Mouse (Mus musculus): ENCODE results near the gene Srp14. TPM values are rescaled to one million over a fixed set of nuclear protein-coding genes. Genes with fewer than 3 reads are reported as not detected.
A peak's percentile ranks its signal among the peaks of the same experiment; 100 is the strongest.

The Srp14 gene
- total and polyA plus RNA-seq, 2 experiments from 2014 or later = 180 to 357 TPM

DNA sequence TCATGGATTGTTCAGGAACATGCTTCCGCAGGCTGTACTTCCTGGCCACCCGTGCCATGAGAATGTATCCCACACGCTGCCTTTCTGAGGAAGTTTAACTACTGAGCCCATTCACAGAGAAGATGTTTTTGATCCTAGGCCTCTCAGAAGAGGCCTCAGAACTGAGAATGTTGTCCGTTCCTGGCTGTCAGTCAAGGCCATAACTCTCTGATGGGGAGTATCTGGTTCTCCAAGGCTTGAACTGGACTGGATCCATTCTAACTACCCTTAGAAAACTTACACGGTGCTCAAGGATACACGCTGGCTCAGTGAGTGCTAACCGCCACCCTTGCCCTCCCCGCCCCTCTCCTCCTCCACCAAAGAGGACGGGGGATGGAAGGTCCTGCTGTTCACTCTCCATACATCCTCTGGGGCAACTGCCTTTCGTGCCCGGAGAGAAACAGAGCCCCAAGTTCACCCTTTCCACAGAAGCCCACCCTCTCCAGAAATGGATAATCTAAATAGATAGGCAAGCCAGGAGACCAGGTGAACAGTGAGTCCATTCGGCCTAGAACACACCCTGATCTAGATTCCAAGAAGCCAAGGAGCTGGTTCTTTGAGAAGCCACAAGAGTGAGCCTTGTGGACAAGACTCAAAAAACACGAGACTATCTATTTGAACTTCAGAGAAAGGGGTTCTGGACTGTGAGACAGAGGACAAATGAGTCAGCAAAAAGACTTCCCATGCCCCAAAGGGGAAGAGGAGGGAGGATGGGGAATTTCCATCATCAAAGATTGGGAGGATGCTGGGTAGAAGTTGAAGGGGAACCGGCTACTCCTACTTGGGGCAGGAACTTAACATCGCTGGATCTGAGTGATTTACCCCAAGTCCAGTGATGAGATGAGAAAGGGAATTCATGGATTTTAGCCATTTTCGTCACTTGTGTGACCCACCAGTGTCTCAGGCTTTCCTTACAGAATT is 33.2 kb upstream of the Srp14 start:
- TF ChIP-seq CTCF (IDR thresholded peaks at IDR 0.05; ENCODE audit: low read depth) = no peak
- DNase-seq = no peak
- H3K9ac ChIP-seq = no peak overlapping the region
- H3K4me1 ChIP-seq (ENCODE audit: insufficient read depth) = no peaks in the 10 kb centered on the region
- no peak overlapping the region for H3K27ac ChIP-seq (ENCODE audit: low read depth, low read length)
- WGBS = 85% methylated on average over 16 of the region's 16 CpGs
- H3K36me3 ChIP-seq (ENCODE audit: insufficient read depth) = no peaks in the 10 kb centered on the region
- no peak overlapping the region for H3K4me3 ChIP-seq (ENCODE audit: low read depth, low read length)
- no peak for ATAC-seq
- no peak overlapping the region for H3K4me2 ChIP-seq (ENCODE audit: low read depth)
- no peaks in the 10 kb centered on the region for H3K9me3 ChIP-seq (ENCODE audit: low read length)
- no peaks in the 10 kb centered on the region for H3K27me3 ChIP-seq (ENCODE audit: insufficient read depth, low read length)

DNA sequence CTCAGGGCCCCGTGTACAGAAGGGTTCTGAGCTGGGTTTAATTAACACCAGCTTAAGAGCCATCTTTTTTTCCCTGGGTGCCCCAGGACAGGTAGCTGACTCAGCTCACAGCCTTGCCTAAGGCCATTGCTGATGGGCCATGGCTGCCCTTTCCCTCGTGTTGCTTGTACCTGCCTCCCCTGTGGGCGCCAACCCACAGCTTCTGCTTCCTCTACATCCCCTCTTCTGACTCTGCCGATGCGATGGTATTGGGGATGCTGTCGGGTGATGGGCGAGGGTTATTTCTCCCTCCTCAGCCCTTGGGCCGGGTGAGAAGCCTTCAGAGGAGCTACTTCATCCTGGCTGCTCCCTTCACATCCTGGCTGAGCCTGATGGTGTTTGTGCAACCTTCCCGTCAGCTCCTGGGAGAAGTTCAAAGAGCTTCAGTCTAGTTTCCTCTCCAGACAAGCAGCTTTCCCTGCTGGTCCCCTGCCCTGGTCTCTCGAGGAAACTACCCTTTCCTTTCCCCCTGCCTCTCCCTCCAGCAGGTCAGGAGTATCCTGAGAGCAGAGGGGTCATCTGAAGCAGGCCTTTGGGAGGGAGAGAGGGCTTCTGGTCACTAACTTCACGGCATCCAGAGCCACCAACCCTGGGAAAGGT is 32.4 kb upstream of the Srp14 start:
- Histone ChIP-seq H3K27ac (ENCODE audit: low read depth, low read length) (no peak overlapping the region), H3K36me3 (ENCODE audit: insufficient read depth) (no peaks in the 10 kb centered on the region), H3K4me2 (ENCODE audit: low read depth) (no peak overlapping the region), H3K9me3 (ENCODE audit: low read length) (no peaks in the 10 kb centered on the region), H3K4me1 (ENCODE audit: insufficient read depth) (no peaks in the 10 kb centered on the region), H3K9ac (no peak overlapping the region), H3K4me3 (ENCODE audit: low read depth, low read length) (no peak overlapping the region), H3K27me3 (ENCODE audit: insufficient read depth, low read length) (no peaks in the 10 kb centered on the region)
- DNase-seq (no peak), ATAC-seq (no peak)
- TF ChIP-seq CTCF (IDR thresholded peaks at IDR 0.05; ENCODE audit: low read depth) = no peak
- 67% methylated on average over 11 of the region's 11 CpGs for WGBS

DNA sequence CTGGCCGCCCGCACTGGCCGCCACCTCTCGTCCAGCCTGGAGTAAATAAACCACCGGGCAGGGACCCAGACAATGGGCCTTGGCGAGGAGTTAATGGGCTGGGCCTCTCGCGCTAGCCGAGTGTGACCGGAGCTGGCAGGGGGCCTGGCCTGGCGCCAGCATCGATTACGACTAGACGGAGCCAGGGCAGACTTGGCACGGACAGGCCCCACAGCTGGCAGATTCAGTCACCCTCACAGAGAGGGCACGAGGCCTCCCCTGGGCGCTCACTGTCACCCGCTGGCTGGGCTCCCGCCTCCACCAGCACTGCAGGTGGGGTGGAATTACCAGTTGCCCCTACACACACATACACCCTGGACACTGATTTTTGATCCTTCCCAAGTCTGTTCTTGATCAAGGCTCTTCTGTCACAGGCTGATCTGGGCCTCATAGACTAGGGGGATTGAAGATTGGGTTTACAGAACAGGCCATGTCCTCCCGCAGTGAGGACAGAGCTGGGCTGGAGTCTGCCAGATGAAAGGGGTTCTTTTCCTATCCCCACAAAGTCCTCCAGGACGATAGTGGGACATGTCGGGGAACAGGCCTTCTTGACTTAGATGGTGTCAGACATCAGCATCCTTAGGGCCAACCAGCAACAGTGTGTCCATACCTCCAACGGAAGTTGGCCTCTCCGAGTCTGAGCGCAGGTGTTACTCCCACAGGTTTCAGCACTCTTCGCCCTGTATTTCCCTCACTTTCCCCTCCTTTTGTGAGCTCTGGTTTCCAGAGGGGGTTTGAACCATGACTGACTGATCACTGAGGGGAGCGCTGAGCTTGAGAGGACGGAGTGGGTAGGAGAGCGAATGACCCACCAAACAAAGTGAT is 31.2 kb upstream of the Srp14 start:
- ATAC-seq (peak; percentile 95), DNase-seq (peak; percentile 82)
- no peak overlapping the region for H3K4me2 ChIP-seq (ENCODE audit: low read depth)
- H3K27me3 ChIP-seq (ENCODE audit: insufficient read depth, low read length) = no peaks in the 10 kb centered on the region
- H3K36me3 ChIP-seq (ENCODE audit: insufficient read depth) = no peaks in the 10 kb centered on the region
- H3K4me3 ChIP-seq (ENCODE audit: low read depth, low read length) = no peak overlapping the region
- TF ChIP-seq CTCF (IDR thresholded peaks at IDR 0.05; ENCODE audit: low read depth) = no peak
- 32% methylated on average over 29 of the region's 29 CpGs for WGBS
- no peaks in the 10 kb centered on the region for H3K9me3 ChIP-seq (ENCODE audit: low read length)
- no peak overlapping the region for H3K9ac ChIP-seq
- H3K27ac ChIP-seq (ENCODE audit: low read depth, low read length) = no peak overlapping the region
- no peaks in the 10 kb centered on the region for H3K4me1 ChIP-seq (ENCODE audit: insufficient read depth)

DNA sequence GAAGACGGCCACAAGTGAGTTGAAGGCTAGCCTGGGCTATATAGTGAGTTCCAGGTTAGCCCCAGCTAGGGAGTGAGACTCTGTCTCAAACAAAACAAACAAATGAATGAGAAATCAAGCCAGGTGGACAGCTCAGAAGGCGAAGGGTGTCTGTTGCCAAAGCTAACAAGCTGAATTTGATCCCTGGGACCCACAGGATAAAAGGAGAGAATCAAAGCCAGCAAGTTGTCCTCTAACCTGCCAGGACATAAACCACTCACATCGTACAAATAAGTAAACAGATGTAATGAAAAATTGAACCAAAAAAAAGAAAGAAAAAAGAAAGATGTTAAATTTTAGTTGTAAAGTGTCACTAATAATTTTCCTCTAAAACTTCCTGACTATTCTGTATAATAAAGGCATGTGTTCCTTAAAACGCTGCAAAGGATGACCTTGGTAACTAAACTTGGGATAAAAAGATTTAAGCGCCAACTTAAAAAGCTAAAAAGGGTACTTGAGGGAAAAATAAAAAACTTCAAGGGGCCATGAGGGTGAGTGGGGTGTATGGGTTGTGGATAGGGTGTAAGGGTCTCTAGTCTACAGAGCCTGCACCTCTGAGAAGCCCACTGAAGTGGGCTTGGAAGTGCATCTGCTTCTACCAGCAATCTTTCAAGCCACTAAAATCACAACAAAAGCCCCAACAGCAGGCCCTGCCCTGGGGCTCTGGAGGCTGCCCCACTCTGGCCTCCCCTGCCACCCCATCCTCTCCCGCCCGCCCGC is 30.4 kb upstream of the Srp14 start:
- DNase-seq (no peak), ATAC-seq (no peak)
- Histone ChIP-seq H3K27ac (ENCODE audit: low read depth, low read length) (no peak overlapping the region), H3K4me2 (ENCODE audit: low read depth) (no peak overlapping the region), H3K4me3 (ENCODE audit: low read depth, low read length) (no peak overlapping the region), H3K4me1 (ENCODE audit: insufficient read depth) (no peaks in the 10 kb centered on the region), H3K36me3 (ENCODE audit: insufficient read depth) (no peaks in the 10 kb centered on the region), H3K9ac (no peak overlapping the region), H3K9me3 (ENCODE audit: low read length) (no peaks in the 10 kb centered on the region), H3K27me3 (ENCODE audit: insufficient read depth, low read length) (no peaks in the 10 kb centered on the region)
- no peak for TF ChIP-seq CTCF (IDR thresholded peaks at IDR 0.05; ENCODE audit: low read depth)
- 41% methylated on average over 8 of the region's 8 CpGs for WGBS

DNA sequence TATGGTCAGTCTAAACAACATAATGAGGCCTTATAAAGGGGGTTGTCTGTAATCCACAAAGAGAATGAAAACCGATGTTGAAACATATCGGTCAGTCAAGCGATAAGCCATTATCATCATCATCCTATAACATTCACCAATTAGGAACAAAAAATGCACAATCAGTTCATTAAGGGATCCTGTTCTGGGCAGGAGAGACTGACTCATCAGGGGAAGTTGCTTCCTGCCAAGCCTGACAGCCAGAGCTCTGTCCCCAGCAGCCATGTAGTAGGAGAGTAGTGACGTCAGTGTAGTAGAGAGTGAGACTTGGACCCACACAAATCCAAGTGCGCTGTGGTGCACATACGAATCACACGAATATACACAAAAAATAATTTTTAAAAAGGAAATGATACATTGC is 27.6 kb upstream of the Srp14 start:
- ATAC-seq (no peak), DNase-seq (no peak)
- Histone ChIP-seq H3K4me3 (ENCODE audit: low read depth, low read length) (no peak overlapping the region), H3K27ac (ENCODE audit: low read depth, low read length) (no peak overlapping the region), H3K4me1 (ENCODE audit: insufficient read depth) (no peaks in the 10 kb centered on the region), H3K9me3 (ENCODE audit: low read length) (no peaks in the 10 kb centered on the region), H3K9ac (no peak overlapping the region), H3K27me3 (ENCODE audit: insufficient read depth, low read length) (no peaks in the 10 kb centered on the region), H3K36me3 (ENCODE audit: insufficient read depth) (no peaks in the 10 kb centered on the region), H3K4me2 (ENCODE audit: low read depth) (no peak overlapping the region)
- no peak for TF ChIP-seq CTCF (IDR thresholded peaks at IDR 0.05; ENCODE audit: low read depth)
- WGBS = 81% methylated on average over 7 of the region's 7 CpGs

DNA sequence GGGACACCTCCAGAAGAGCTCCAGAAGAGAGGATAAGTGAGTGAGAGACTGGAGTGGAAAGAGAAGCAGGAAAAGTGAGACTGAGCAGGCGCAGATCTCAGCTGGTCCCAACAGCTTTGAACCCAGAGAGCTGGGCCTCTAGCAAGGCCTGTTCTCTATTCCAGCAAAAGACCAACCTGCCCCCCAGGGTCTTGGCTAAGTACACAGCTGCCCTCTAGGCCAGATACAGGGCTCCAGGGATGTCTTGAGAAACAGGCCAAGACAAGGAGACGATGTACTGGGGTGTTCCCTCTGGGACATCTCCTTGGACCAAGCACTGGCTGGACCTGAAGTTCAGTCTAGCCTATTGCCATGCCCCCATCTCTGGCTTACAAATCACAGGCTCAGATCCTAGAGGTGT is 20.7 kb upstream of the Srp14 start:
- H3K4me2 ChIP-seq (ENCODE audit: low read depth) = no peak overlapping the region
- no peak overlapping the region for H3K27ac ChIP-seq (ENCODE audit: low read depth, low read length)
- no peaks in the 10 kb centered on the region for H3K36me3 ChIP-seq (ENCODE audit: insufficient read depth)
- TF ChIP-seq CTCF (IDR thresholded peaks at IDR 0.05; ENCODE audit: low read depth) = no peak
- H3K4me1 ChIP-seq (ENCODE audit: insufficient read depth) = no peaks in the 10 kb centered on the region
- no peaks in the 10 kb centered on the region for H3K9me3 ChIP-seq (ENCODE audit: low read length)
- ATAC-seq (no peak), DNase-seq (no peak)
- no peaks in the 10 kb centered on the region for H3K27me3 ChIP-seq (ENCODE audit: insufficient read depth, low read length)
- H3K9ac ChIP-seq = no peak overlapping the region
- no peak overlapping the region for H3K4me3 ChIP-seq (ENCODE audit: low read depth, low read length)
- WGBS = 87% methylated on average over 2 of the region's 2 CpGs

Data from forebrain, postnatal 0 days (tissue).